Mouse (Mus musculus) frontal cortex, adult 2 months (tissue): ENCODE data around the gene Nfasc. TPM values are rescaled to one million over a fixed set of nuclear protein-coding genes. Genes with fewer than 3 reads are reported as not detected.

Experiments
- DNase-seq, 2 experiments: peaks; one replicate each; pipeline ENCODE4 v3.0.0; 2022; ENCODE audit warnings: low spot score in 1 of 2; ENCODE audit errors: extremely low spot score in 1 of 2
- polyA plus RNA-seq: library from polyadenylated mRNA; depleted of rRNA; stranded (reverse); fragments of >200 nt; gene quantifications from 2 replicates; pipeline ENCODE4 v1.2.3, GENCODE M21; 2012

Gene Nfasc
- polyA plus RNA-seq, 1 experiment = 77.6 TPM

DNA sequence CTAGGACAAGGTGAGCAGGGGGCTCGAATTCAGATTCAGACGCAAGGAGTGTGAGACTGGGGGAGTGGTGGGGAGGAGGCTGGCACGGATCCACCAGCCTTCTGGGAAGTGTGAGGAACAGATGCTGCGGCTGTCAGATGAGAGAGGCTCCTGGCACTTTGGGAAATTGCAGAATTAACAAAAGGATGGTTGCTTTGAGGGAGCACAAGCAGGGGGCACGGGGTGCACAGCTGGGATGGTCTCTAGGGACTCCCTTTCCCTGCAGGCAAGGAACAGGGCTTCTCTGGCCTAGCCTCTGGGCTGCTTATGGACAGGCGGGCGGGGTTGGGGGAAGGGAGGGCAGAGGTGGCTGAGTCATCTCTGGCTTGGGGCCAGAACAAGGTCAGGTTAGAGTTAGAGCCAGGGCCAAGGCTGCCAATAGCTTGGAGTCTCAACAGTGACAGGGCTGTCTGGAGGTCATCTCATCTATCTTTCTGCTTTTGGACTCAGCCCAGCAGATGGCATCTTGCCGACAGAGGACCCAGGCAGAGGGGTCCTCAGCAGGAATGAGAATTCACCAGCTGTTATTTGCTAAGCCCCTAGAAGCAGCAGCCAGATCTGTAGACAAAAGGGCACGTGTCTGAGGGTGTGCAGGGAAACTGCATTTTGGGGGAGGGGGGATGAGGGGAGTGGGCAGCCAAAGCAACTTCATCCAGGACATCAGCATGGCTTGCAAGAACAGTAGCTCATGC lies 183.5 kb downstream of the Nfasc start:
- DNase-seq = peak in 1 of 2 experiments; percentile 51

DNA sequence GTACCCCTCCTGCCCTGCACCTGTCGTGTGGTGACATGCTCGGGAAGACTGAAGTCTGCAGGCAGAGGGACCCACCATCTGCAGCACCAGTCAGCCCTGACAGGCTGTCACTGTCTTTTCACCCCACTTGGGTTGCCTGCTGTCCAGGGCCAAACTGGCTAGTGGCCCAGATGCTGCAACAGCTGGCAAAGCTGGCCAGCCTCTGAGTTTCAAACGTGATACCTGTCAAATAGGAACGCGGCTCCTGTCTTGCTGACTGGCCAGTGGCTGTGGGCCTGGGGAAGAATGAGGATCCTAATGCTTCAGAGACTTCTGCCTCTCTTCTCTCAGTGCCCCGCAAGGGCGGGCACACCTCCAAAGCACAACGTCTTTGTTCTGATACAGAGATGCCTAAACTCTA lies 197.8 kb downstream of the Nfasc start:
- no peak for DNase-seq

DNA sequence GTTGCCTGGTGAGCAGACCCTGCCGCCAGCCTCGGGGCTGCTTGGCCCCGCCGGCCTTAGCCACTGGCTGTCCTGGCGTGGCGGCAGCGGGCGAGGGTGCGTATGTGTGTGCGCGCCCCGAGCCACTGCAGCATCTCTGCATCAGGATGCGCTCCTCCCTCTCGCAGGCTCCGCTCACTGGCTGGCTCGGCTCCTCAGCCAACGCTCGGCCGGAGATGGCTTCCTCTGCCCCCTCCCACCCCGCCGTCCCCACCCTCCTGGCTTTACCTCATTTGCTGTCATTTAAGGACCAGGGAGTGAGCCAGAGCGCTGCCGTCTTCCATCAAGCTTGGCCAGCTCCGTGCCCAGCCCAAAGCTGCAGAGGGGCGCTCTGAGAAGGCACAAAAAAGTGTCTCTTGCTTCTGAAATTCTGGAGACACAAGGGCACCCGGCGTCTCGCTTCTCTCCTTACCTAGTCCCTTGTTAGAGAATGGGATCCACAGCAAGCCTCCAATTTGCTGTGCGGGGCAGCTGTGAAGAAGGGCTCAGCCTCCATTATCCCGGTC lies 198.8 kb downstream of the Nfasc start, which contains the start of gene Cntn2:
Gene Cntn2 (minus strand): TSS at position 495 of the 545 bp plus-strand sequence.
- peak in 1 of 2 experiments; percentile 80 for DNase-seq

DNA sequence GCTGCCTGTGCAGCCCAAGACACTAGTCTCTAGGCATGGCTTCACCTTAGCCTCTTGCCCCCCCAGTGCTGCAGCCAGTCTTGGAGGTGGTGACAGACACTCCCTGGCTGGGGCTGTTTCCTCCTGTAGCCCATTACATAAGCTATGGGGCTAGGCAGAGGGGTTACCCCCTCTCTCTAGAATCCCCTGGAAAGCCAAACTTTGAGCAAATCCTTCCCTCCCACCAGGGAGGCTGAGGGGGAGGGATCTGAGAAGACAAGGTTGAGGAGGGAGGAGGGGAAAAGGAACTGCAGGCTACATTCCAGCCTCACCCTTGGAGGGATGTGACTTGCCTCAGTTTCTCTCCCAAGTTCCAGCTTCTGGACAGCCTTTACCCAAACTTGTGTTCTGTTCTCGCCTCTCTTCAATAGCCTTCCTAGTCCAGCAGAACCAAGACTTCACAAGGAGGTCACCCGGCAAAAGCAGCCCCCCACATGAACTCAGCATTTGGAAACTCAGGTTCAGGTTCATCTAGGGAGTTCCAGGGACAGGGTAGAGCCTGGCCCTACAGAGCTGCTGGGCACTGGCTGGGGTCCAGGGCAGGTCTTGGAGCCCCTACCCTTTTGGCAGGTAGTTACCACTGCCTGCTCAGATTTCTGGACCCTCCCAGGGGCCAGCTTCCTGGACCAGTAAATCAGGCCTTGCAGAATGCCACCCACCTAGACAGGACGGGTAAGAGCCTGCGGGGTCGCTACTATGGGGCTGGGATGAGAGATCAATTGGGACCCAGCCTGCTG lies 199.6 kb downstream of the Nfasc start:
- no peak for DNase-seq

DNA sequence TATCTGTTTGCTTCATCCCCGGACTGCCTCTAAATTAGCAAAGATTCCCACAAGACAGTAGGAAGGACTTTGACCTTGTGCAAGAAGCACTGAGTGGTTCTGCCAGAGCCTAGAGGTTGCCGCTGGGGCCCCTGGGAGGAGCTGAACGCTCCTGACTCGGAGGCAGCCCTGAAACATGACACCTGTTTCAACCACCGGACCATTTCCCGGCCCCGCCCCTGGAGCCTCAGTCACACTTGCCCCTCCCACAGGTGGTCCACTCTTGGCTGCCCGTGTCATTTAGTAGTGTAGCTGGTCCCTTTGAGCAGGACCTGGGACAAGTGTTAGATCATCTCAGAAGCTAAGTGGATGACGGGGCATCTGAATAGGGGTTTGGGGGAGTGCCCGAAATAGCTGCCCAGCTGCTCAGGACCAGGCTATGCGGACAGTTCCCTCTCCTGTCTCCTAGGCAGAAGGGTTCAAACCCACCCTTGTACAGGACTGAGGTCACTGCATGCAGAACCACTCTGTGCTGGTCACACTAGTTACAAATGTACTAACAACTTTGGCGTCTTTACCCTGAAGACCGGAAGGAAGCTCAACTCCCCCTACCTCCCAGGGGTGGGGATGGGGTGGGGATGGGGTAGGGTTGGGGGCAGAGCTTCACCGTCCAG lies 200.3 kb downstream of the Nfasc start:
- no peak for DNase-seq

DNA sequence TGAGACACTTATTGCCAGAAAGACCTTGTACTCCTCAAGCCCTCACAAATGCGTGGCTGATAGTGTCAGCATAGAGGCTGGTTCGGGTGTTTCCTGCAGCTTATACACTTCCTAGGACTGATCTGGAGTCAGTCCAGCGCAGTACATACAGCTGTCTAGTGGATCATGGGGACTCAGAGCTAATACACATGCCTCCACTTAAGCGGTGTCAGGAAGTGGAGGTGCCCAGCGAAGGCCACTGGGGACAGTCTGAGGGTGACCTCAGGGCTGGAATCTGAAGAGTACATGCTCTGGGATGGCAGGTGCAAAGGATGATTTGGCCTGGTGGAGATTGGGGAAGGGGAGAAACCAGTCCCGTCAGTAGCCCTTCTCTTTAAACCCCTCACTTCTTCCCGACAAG lies 200.9 kb downstream of the Nfasc start:
- DNase-seq = no peak

DNA sequence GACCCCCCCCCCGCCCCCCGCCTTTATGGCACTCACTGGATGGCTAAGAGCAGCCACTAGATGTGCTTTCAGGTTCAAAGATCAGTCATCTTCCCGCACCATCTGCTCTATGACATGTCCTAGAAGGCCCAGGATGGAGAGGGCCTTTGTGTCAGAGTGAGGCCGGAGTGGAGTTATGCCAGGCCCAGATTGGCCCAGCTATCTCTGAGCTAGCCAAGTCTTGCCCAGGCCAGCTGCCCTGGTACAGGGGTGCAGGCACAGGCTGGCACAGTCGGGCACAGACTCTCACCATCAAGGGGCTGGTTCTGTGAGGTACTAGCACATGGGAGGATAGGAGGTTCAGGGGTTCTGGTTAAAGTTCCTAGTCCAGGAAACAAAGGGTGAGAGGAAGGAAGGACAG lies 203.9 kb downstream of the Nfasc start:
- DNase-seq = no peak

DNA sequence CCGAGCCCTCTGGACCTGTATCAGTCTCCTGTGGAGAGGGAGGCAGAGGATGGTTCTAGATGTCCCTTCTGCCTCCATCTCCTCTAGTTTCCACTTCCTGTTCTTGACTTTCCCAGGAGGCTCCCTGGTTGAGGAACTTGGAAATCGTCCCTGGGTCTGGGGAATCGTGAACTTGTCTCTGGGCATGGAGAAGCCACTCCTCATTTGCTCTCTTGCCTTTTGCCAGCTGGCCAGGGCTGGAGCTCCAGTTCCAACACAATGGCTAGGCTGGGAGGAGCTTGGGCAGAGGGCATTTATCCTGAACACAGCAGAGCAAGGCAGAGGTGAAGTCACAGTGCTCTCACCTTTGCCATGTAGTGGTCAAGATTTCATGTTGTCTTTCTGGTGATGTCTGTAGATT lies 205.2 kb downstream of the Nfasc start:
- DNase-seq = no peak

DNA sequence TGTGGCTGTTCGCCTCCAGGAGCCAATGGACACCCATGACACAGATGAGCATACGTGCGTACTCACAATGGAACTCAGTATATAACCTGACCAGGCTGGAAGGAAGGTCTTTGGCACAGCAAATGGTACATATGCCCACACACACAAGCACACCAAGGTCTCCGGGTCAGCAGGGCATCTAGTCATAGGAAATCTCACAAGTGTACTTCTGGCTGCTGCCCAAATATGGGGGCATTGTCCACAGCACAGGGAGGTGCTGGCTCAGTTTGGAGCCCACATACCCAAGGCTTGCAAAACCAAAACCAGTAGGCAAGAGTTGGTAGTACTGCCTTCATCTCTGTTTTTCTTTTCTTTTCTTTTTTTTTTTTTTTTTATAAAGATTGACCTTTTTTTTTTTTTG lies 206.1 kb downstream of the Nfasc start:
- DNase-seq = no peak

DNA sequence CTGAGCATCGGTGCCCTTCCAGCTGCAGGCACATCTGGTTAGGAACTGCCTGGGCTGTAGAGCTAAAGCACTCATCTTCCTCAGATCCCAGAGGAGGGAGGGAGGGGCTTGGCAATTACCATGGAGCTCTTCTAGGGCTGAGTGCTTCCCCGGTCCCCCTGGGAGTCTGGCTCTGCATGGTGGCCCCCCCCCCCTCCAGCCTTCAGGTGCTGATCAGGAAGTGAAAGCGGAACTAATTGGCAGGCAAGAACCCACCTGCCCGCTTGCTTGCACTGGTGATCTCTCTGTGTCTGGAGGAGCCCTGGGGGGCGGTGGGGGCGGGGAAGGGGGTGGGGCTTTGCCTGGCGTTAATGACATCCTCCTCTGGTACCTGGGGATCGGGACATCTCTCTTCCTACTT lies 207.8 kb downstream of the Nfasc start:
- no peak for DNase-seq

DNA sequence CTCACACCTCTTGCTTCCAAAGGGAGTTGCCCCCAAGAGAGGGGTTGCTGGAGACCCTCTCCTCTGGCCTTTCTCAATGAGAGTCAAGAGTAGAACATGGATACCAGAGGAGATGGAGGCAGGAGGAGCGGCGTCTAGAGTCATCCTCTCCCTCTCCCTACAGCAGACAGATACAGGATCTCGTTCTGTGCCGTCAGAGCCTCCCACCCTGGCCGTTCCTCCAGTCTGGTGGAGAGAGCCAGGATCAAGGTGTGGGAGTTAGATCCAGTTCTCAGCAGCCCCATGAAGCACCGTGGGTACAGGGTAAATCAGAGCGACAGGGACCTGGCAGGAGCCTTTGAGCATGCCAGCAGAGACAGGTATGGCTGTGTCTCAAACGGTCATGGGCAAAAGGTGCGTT lies 209.1 kb downstream of the Nfasc start:
- DNase-seq = no peak

DNA sequence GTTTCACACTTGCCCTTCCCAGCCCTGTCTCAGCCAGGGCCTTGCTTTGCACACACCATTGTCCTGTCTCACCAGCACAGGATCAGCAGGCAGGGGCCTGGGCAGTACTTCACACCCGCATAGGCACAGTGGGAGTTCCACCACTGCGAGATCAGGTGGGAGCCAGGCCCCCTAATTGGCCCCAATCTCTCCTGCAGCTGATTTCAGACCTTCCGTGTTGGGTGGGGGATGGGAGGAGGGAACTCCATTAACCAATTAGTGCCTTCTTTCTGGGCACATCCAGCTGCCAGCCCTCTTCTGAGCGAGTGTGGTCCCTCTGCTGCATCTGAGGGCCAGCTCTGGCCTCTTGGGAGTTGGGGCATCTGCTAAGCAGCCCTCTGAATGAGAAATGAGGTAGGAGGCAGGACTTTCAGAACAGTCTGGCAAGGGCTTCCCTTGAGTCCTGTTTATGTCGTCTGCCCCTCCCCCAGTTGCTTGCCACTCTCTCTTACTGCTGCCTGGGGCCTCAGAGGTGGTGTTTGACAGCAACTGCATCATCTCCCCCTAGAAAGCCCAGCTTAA lies 210.9 kb downstream of the Nfasc start:
- no peak for DNase-seq

DNA sequence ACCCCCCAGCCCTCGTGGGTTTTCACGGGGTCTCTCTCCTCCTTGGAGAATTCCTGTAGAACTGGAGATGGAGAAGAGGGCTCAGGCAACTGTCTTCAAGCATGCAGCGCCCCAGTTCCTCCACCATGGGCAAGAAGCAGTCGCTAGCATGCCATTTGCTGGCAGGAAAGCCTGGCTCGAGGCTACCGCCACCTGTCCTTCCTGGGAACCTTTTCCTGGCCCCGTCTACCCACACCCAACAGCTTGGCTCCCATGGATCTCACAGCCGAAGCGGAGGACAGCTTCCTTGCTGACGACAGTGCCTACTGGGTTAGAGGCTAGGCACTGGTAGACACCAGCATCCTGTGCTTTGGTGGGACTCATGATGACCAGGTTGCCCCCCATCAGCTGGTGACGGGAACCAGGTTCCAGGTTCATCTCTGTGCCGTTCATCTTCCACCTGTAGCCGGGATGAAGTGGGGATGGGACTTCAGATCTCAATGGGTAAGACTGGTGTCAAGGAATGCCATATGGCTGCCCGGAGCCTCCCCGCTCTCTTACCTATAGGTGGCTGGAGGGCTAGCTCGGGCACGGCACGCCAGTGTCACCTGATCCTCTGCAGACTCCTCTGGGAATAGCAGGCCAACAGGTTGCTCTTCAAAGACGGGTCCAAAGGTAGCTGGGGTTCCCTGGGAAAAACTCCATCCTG lies 212.8 kb downstream of the Nfasc start:
- no peak for DNase-seq

DNA sequence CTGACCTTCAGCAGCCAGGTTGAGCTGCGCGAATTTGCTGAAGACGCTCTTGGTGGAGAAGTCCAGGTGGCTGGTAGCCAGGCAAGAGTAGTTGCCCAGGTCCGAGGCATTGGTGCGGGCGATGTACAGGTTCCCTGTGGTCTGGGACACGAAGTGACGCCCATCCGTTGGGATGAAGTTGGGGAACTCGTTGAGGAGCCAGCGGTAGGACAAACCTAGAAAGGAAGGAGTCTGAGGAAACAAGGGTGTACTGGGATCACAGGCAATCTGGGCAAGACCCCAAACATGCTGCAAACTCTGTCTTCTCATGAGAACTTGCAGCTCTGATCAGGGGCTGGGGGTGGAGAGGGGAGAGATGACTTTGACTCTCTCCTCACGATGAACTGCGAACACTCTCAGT lies 213.5 kb downstream of the Nfasc start:
- no peak for DNase-seq

DNA sequence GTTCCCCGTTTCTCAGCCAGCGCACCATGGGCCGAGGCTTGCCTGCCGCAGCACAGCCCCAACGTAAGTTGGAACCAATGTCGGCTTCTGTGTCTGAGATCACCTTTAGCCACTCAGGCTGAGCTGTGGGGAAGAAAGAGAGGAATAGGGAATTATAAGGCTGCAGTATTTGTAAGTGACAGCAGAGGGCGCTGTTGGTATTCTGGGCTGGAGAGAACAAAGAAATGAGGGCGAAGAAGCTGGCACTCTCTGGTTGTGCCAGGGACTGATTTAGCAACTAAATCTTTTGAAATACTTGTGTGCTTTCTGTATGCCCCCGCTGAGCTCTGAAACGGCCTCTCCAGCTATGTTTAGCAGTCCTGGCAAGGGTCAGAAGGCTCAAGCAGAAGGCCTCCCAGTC lies 215.8 kb downstream of the Nfasc start:
- peak; percentile 70 to 95 for DNase-seq

DNA sequence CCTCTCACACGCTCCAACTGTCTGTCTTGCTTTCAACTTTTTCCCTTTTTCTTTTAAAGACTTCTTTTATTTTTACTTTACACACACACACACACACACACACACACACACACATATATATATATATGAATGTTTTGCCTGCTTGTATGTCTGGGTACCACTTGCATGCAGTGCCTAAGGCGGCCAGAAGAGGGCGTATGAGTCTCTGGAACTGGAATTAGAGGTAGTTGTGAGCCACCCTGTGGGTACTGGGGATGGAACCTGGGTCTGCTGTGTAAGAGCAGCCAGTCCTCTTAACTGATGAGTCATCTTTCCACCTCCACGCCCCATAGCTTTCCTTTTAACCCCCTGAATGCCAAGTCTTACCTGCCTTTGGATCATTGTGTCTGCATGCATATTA lies 217.7 kb downstream of the Nfasc start:
- peak in 1 of 2 experiments; percentile 53 for DNase-seq

DNA sequence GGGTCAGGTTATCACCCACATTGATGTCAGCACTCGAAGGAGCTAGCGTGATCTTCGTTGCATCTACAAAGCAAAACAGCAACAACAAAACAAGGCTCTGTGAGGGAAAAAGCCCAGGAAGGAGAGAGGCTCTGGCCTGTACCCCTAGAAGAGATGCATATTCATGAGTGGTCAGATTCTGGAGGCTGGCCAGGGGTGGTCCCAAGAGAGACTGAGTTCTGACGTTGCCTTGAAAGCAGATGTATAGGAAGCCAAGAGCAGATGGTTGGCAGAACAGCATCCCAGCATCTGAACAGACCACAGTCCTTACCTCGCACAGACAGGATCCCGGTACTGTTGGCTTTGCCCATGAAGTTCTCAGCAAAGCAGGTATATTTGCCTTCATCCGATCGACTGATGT lies 218.5 kb downstream of the Nfasc start:
- DNase-seq = no peak

DNA sequence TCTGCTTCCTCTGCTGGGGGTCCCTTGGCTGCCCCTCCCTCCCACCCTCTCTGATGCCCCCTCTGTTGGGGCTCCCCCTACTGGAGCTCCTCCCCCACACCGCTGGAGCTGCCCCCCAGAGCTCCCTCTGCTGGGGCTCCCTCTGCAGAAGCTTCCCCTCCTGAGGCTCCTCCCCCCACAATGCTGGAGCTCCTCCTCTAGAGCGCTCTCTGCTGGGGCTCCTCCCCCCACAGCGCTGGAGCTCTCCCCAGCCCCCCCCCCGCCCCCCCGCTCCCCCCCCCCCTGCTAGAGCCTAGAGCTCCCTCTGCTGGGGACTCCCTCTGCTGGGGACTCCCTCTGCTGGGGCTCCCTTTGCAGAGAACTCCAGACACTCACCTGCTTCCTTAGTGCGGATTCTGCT lies 220.8 kb downstream of the Nfasc start:
- peak in 1 of 2 experiments; percentile 63 for DNase-seq

DNA sequence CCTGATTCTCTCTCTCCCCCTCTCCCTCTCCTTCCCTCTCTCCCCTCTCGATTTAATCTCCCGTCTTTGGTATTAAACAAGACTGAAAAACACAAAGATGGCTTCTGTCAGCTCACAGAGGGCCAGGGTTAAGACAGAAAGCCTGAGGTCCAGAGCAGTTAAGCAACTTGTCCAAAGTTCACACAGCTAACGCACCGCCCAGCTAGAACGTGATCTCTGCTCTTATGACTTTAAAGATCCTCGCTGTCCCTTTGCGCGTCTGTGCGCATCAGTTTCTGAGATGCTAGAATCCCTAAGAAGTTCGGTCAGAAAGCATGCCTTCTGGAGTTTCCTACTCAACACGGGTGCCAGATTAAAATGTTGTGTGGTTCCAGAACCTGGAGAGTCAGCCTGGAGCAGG lies 221.9 kb downstream of the Nfasc start:
- DNase-seq = no peak

DNA sequence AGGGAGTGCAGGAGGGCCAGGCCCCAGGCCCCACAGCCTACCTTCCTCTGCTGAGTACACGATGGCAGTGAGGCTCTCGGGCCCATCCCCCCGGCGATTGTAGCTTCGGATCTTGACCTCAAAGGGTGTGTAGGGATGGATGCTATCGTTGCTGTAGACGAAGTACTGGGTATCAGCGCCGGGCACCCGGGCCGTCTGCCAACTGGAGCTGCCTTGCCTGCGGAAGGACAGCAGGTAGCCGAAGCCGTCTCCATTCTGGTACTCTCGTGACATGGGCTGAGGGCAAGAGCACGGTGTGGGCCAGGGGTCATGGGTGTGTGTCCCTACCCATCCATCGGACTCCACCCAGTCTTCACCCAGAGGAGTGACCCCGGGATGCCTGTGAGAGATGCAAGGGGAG lies 223.0 kb downstream of the Nfasc start:
- no peak for DNase-seq
